Mouse (Mus musculus) lung, embryonic 16.5 days (tissue): Measurements from ENCODE around the gene Mrto4. TPM values are rescaled to one million over a fixed set of nuclear protein-coding genes. Genes with fewer than 3 reads are reported as not detected.

ENCODE experiments used
- ATAC-seq: fragments of 200-750 bp; cut with Nextera tagmentation; 2 replicates; pipeline ENCODE4 v1.8.0; 2017; ENCODE audit warnings: low read depth, mild to moderate bottlenecking, moderate library complexity
- H3K27ac ChIP-seq: fragments of 300-500 bp; sonication (generic); 2 replicates; pipeline ENCODE4 v1.5.1; 2014; ENCODE audit warnings: mild to moderate bottlenecking, control low read depth, low read length
- H3K27me3 ChIP-seq: fragments of 300-500 bp; sonication (generic); 2 replicates; pipeline ENCODE4 v1.6.1; 2014; ENCODE audit warnings: low read depth, low read length, mixed read lengths; ENCODE audit not compliant: control insufficient read depth, insufficient read depth
- H3K36me3 ChIP-seq: fragments of 300-500 bp; sonication (generic); 2 replicates; pipeline ENCODE4 v1.6.1; 2014; ENCODE audit warnings: low read length; ENCODE audit not compliant: control insufficient read depth, insufficient read depth
- H3K4me1 ChIP-seq: fragments of 300-500 bp; sonication (generic); replicated peaks from 2 replicates; pipeline ENCODE4 v1.6.1; 2014; ENCODE audit warnings: low read length, mixed read lengths; ENCODE audit not compliant: control insufficient read depth, insufficient read depth
- H3K4me2 ChIP-seq: fragments of 300-500 bp; sonication (generic); 2 replicates; pipeline ENCODE4 v1.6.1; 2014; ENCODE audit warnings: low read depth, low read length, control low read depth
- H3K4me3 ChIP-seq: fragments of 300-500 bp; sonication (generic); 2 replicates; pipeline ENCODE4 v1.5.1; 2014; ENCODE audit warnings: mild to moderate bottlenecking, low read length, control low read depth
- H3K9ac ChIP-seq: fragments of 300-500 bp; sonication (generic); 2 replicates; pipeline ENCODE4 v1.6.1; 2014; ENCODE audit warnings: low read length, control low read depth
- H3K9me3 ChIP-seq: fragments of 300-500 bp; sonication (generic); 2 replicates; pipeline ENCODE4 v1.6.1; 2016; ENCODE audit warnings: low read length; ENCODE audit not compliant: control insufficient read depth
- WGBS: fragments of 180-500 bp; shearing (Covaris S2); extraction: QIAGEN DNeasy Blood & Tissue Kit; methylation state at CpG from one replicate; pipeline ENCODE4 v1.1.7; 2014; 5-methylcytosine and 5-hydroxymethylcytosine counted together
- polyA plus RNA-seq: library from polyadenylated mRNA; unstranded; fragments of >200 nt; fragmentation: Nextera tagmentation; extraction: Ambion mirVana; gene quantifications from 2 replicates; pipeline ENCODE4 v1.2.1, GENCODE M21; 2015

Gene Mrto4
- polyA plus RNA-seq, 1 experiment from 2014 or later, result 89.6 TPM

GRCm38 (mm10) chr4:139330605-139331004, 21.8 kb downstream of the Mrto4 start:
- H3K4me2 ChIP-seq, result peak overlapping the region; percentile 53
- ATAC-seq, result peak; percentile 90
- H3K9ac ChIP-seq, result 0 out of 2 replicates have a peak overlapping the region, but pooled peaks have one; percentile 40
- no peak overlapping the region for H3K27ac ChIP-seq
- no peaks in the 10 kb centered on the region; the same call in 1 of the 2 replicates for H3K27me3 ChIP-seq
- H3K36me3 ChIP-seq, result no peaks in the 10 kb centered on the region
- peak overlapping the region; percentile 41 for H3K4me3 ChIP-seq
- no peaks in the 10 kb centered on the region for H3K4me1 ChIP-seq
- no peaks in the 10 kb centered on the region for H3K9me3 ChIP-seq
- WGBS, result 8% methylated on average over 10 of the region's 10 CpGs

GRCm38 (mm10) chr4:139319740-139320139, 32.6 kb downstream of the Mrto4 start:
- H3K36me3 ChIP-seq, result peaks cover 9% of the 10 kb centered on the region; the same call in 1 of the 2 replicates
- no peak for ATAC-seq
- no peaks in the 10 kb centered on the region for H3K27me3 ChIP-seq
- no peaks in the 10 kb centered on the region for H3K9me3 ChIP-seq
- 88% methylated on average over 4 of the region's 4 CpGs for WGBS
- no peak overlapping the region for H3K9ac ChIP-seq
- H3K4me3 ChIP-seq, result no peak overlapping the region
- H3K4me1 ChIP-seq, result no peaks in the 10 kb centered on the region
- H3K4me2 ChIP-seq, result no peak overlapping the region
- no peak overlapping the region for H3K27ac ChIP-seq

GRCm38 (mm10) chr4:139318449-139318848, 33.9 kb downstream of the Mrto4 start:
- Histone ChIP-seq H3K27ac (no peak overlapping the region), H3K4me1 (no peaks in the 10 kb centered on the region), H3K4me3 (no peak overlapping the region), H3K9me3 (no peaks in the 10 kb centered on the region), H3K27me3 (no peaks in the 10 kb centered on the region), H3K9ac (no peak overlapping the region), H3K4me2 (no peak overlapping the region), H3K36me3 (peaks cover 10% of the 10 kb centered on the region; the same call in 1 of the 2 replicates)
- 89% methylated on average over 11 of the region's 11 CpGs for WGBS
- ATAC-seq, result no peak

- H3K4me2 ChIP-seq, result no peak overlapping the region
- ATAC-seq, result no peak
- H3K4me3 ChIP-seq, result no peak overlapping the region
- WGBS, result 66% methylated on average over 4 of the region's 4 CpGs
- peaks cover 10% of the 10 kb centered on the region; the same call in 1 of the 2 replicates for H3K36me3 ChIP-seq
- no peaks in the 10 kb centered on the region for H3K9me3 ChIP-seq
- H3K27me3 ChIP-seq, result no peaks in the 10 kb centered on the region
- no peak overlapping the region for H3K9ac ChIP-seq
- peaks cover 14% of the 10 kb centered on the region for H3K4me1 ChIP-seq
- no peak overlapping the region for H3K27ac ChIP-seq
Observed at GRCm38 (mm10) chr4:139312632-139313031, 39.7 kb downstream of the Mrto4 start.

- H3K36me3 ChIP-seq, result peaks cover 10% of the 10 kb centered on the region; the same call in 1 of the 2 replicates
- peak overlapping the region; percentile 95 for H3K9ac ChIP-seq
- peak overlapping the region; percentile 93 for H3K4me3 ChIP-seq
- peak overlapping the region; percentile 98 for H3K4me2 ChIP-seq
- no peaks in the 10 kb centered on the region for H3K9me3 ChIP-seq
- no peaks in the 10 kb centered on the region for H3K27me3 ChIP-seq
- H3K4me1 ChIP-seq, result peaks cover 14% of the 10 kb centered on the region
- WGBS, result 14% methylated on average over 14 of the region's 14 CpGs
- ATAC-seq, result no peak
- H3K27ac ChIP-seq, result no peak overlapping the region
Observed at GRCm38 (mm10) chr4:139311707-139312106, 40.7 kb downstream of the Mrto4 start.

- peak overlapping the region; percentile 75 for H3K27ac ChIP-seq
- peaks cover 14% of the 10 kb centered on the region for H3K4me1 ChIP-seq
- peak overlapping the region; percentile 98 for H3K4me2 ChIP-seq
- no peaks in the 10 kb centered on the region for H3K27me3 ChIP-seq
- WGBS, result under 1% methylated on average over 53 of the region's 53 CpGs
- peak overlapping the region; percentile 95 for H3K9ac ChIP-seq
- H3K36me3 ChIP-seq, result peaks cover 10% of the 10 kb centered on the region; the same call in 1 of the 2 replicates
- H3K4me3 ChIP-seq, result peak overlapping the region; percentile 93
- ATAC-seq, result peak; percentile 73
- H3K9me3 ChIP-seq, result no peaks in the 10 kb centered on the region
Observed at GRCm38 (mm10) chr4:139310899-139311701, 41.3 kb downstream of the Mrto4 start.

GRCm38 (mm10) chr4:139310171-139310898, 42.0 kb downstream of the Mrto4 start, which contains the start of the genes Pqlc2 and Akr7a5:
Gene Pqlc2 (minus strand): TSS chr4:139310708.
Gene Akr7a5 (plus strand): TSS chr4:139310744.
- no peaks in the 10 kb centered on the region for H3K27me3 ChIP-seq
- peak within 1 kb of the TSS; percentile 95 for H3K9ac ChIP-seq
- H3K27ac ChIP-seq, result peak within 1 kb of the TSS; percentile 75
- H3K4me3 ChIP-seq, result peak within 1 kb of the TSS; percentile 93
- under 1% methylated on average over 63 of the region's 63 CpGs for WGBS
- H3K4me2 ChIP-seq, result peak within 1 kb of the TSS; percentile 98
- peaks cover 9% of the 10 kb centered on the region; the same call in 1 of the 2 replicates for H3K36me3 ChIP-seq
- peaks cover 14% of the 10 kb centered on the region for H3K4me1 ChIP-seq
- ATAC-seq, result peak; percentile 94
- H3K9me3 ChIP-seq, result no peaks in the 10 kb centered on the region

GRCm38 (mm10) chr4:139309651-139310050, 42.7 kb downstream of the Mrto4 start:
- Histone ChIP-seq H3K4me3 (peak overlapping the region; percentile 93), H3K9ac (peak overlapping the region; percentile 95), H3K27me3 (no peaks in the 10 kb centered on the region), H3K9me3 (no peaks in the 10 kb centered on the region), H3K27ac (no peak overlapping the region), H3K4me2 (peak overlapping the region; percentile 98), H3K36me3 (peaks cover 7% of the 10 kb centered on the region), H3K4me1 (peaks cover 14% of the 10 kb centered on the region)
- WGBS, result 19% methylated on average over 6 of the region's 6 CpGs
- no peak for ATAC-seq

GRCm38 (mm10) chr4:139307916-139308315, 44.5 kb downstream of the Mrto4 start:
- Histone ChIP-seq H3K27me3 (no peaks in the 10 kb centered on the region), H3K9me3 (no peaks in the 10 kb centered on the region), H3K36me3 (peaks cover 8% of the 10 kb centered on the region), H3K4me2 (no peak overlapping the region), H3K4me1 (peaks cover 14% of the 10 kb centered on the region), H3K27ac (no peak overlapping the region), H3K9ac (no peak overlapping the region), H3K4me3 (no peak overlapping the region)
- no peak for ATAC-seq
- WGBS, result 82% methylated on average over 5 of the region's 5 CpGs
